Mouse (Mus musculus) gastrocnemius, postnatal 10 days (tissue): ENCODE data around the gene Plekha7. TPM values are rescaled to one million over a fixed set of nuclear protein-coding genes. Genes with fewer than 3 reads are reported as not detected.

ENCODE experiments used
- DNase-seq: peaks from one replicate; pipeline ENCODE4 v3.0.0; 2021; ENCODE audit warnings: mixed read lengths
- total RNA-seq, 2 experiments: library from RNA; stranded (reverse); gene quantifications; 2 replicates each; pipeline ENCODE4 v1.2.3; 2021

Plekha7 gene
- total RNA-seq, 2 experiments from 2014 or later, result 2.6 to 3.2 TPM

- DNase-seq, result no peak
Observed at GRCm38 (mm10) chr7:116248536-116248935, 59.6 kb downstream of the Plekha7 start.

- DNase-seq, result peak; percentile 41
Observed at GRCm38 (mm10) chr7:116247377-116247729, 60.8 kb downstream of the Plekha7 start.

GRCm38 (mm10) chr7:116246696-116247376, 61.3 kb downstream of the Plekha7 start:
- DNase-seq, result no peak

GRCm38 (mm10) chr7:116245815-116246695, 62.1 kb downstream of the Plekha7 start:
- no peak for DNase-seq

GRCm38 (mm10) chr7:116244302-116245165, 63.6 kb downstream of the Plekha7 start:
- DNase-seq, result no peak

- no peak for DNase-seq
Observed at GRCm38 (mm10) chr7:116242810-116243209, 65.4 kb downstream of the Plekha7 start.

- DNase-seq, result no peak
Observed at GRCm38 (mm10) chr7:116241601-116242000, 66.6 kb downstream of the Plekha7 start.

- DNase-seq, result no peak
Observed at GRCm38 (mm10) chr7:116240791-116241474, 67.2 kb downstream of the Plekha7 start.

GRCm38 (mm10) chr7:116240353-116240752, 67.8 kb downstream of the Plekha7 start:
- DNase-seq, result no peak

GRCm38 (mm10) chr7:116238320-116238719, 69.9 kb downstream of the Plekha7 start:
- no peak for DNase-seq

- peak; percentile 19 for DNase-seq
Observed at GRCm38 (mm10) chr7:116237157-116237981, 70.8 kb downstream of the Plekha7 start.

GRCm38 (mm10) chr7:116236608-116237007, 71.6 kb downstream of the Plekha7 start:
- no peak for DNase-seq

- no peak for DNase-seq
Observed at GRCm38 (mm10) chr7:116234287-116234806, 73.8 kb downstream of the Plekha7 start.

GRCm38 (mm10) chr7:116230811-116231609, 77.2 kb downstream of the Plekha7 start:
- DNase-seq, result no peak

GRCm38 (mm10) chr7:116226877-116227282, 81.3 kb downstream of the Plekha7 start:
- DNase-seq, result peak; percentile 34

GRCm38 (mm10) chr7:116226316-116226715, 81.9 kb downstream of the Plekha7 start:
- no peak for DNase-seq

GRCm38 (mm10) chr7:116224543-116224942, 83.6 kb downstream of the Plekha7 start:
- no peak for DNase-seq

- DNase-seq, result no peak
Observed at GRCm38 (mm10) chr7:116223010-116223783, 85.0 kb downstream of the Plekha7 start.
